Mouse (Mus musculus): ENCODE results near the gene Zfp609.

DNA sequence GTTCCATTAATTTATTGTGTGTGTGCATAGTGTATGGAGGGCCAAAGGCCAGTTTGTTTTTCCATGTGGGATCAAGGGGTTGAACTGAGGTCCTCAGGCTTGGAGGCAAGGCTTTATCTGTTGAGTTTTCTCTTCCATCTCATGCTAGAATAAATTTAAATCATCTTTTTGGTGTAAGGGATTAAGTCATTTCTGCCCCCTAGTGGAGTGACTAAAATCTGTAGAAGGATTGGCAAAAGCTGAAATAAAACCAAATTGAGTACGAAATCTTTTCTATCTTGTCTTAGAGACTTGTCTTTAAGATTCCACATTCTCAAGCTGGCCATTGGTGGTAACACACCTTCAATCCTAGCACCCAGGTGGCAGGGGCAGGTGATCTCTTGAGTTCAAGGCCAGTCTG is 144.4 kb downstream of the Zfp609 start:
- TF ChIP-seq CTCF (conservative IDR thresholded peaks at IDR 0.05; ENCODE audit: low read length) (peak; percentile 44; the same call in 1 of the 2 replicates), POU5F1 (IDR thresholded peaks at IDR 0.05; ENCODE audit: borderline replicate concordance, low read length) (no peak)
